Mouse (Mus musculus): ENCODE data around the gene Ikzf2. TPM values are rescaled to one million over a fixed set of nuclear protein-coding genes. Genes with fewer than 3 reads are reported as not detected.

Ikzf2 gene
- polyA plus RNA-seq, 1 experiment: 12.9 TPM

DNA sequence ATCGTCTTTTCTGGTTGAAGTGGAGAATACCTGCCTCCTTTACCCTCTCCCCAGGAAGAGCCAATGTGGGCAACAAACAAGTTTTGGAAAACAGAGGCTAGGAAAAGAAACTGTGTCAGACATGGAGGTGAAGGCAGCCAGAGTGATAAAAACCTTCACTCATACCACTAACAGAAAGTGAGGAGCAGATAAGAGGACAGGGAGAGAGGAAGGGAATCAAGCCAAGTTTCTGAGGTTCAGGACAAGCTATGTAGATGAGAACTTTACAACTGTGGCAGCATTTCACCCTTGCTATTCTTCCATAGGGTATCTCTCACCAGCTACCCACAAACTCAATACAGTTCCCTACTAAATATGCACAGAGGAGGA lies 141.2 kb downstream of the Ikzf2 start:
- H3K27ac ChIP-seq (ENCODE audit: insufficient read depth, low read length): no peak overlapping the region

GRCm38 (mm10) chr1:69545217-69545884 lies 141.7 kb downstream of the Ikzf2 start:
- H3K27ac ChIP-seq (ENCODE audit: insufficient read depth, low read length): no peak overlapping the region
- H3K9ac ChIP-seq (ENCODE audit: low read depth, poor library complexity, severe bottlenecking): no peak overlapping the region
- no peaks in the 10 kb centered on the region for H3K4me1 ChIP-seq (ENCODE audit: control insufficient read depth, insufficient read depth, low read length)
- no peaks in the 10 kb centered on the region for H3K36me3 ChIP-seq (ENCODE audit: control insufficient read depth, insufficient read depth, low read length, poor library complexity, severe bottlenecking)
- no peaks in the 10 kb centered on the region for H3K9me3 ChIP-seq (replicated peaks; ENCODE audit: control insufficient read depth, insufficient read depth, low read length, poor library complexity, severe bottlenecking)
- no peaks in the 10 kb centered on the region for H3K27me3 ChIP-seq (ENCODE audit: control insufficient read depth, insufficient read depth, low read length, poor library complexity, severe bottlenecking)
- TF ChIP-seq EP300 (IDR thresholded peaks at IDR 0.05; ENCODE audit: insufficient read depth, low read depth, low read length): no peak
- TF ChIP-seq POLR2A (IDR thresholded peaks at IDR 0.05; ENCODE audit: insufficient read depth, low read length): no peak
- no peak for TF ChIP-seq CTCF (IDR thresholded peaks at IDR 0.05; ENCODE audit: low read depth, low read length)
- no peak overlapping the region for H3K4me3 ChIP-seq (ENCODE audit: low read depth, low read length)

More for the DNA sequence above, 141.2 kb downstream of the Ikzf2 start:
- Histone ChIP-seq H3K4me3 (ENCODE audit: low read depth, low read length) (no peak overlapping the region), H3K9ac (ENCODE audit: low read depth, poor library complexity, severe bottlenecking) (no peak overlapping the region), H3K9me3 (replicated peaks; ENCODE audit: control insufficient read depth, insufficient read depth, low read length, poor library complexity, severe bottlenecking) (no peaks in the 10 kb centered on the region), H3K4me1 (ENCODE audit: control insufficient read depth, insufficient read depth, low read length) (no peaks in the 10 kb centered on the region), H3K36me3 (ENCODE audit: control insufficient read depth, insufficient read depth, low read length, poor library complexity, severe bottlenecking) (no peaks in the 10 kb centered on the region), H3K27me3 (ENCODE audit: control insufficient read depth, insufficient read depth, low read length, poor library complexity, severe bottlenecking) (no peaks in the 10 kb centered on the region)
- TF ChIP-seq EP300 (IDR thresholded peaks at IDR 0.05; ENCODE audit: insufficient read depth, low read depth, low read length): no peak
- no peak for TF ChIP-seq POLR2A (IDR thresholded peaks at IDR 0.05; ENCODE audit: insufficient read depth, low read length)
- no peak for TF ChIP-seq CTCF (IDR thresholded peaks at IDR 0.05; ENCODE audit: low read depth, low read length)

DNA sequence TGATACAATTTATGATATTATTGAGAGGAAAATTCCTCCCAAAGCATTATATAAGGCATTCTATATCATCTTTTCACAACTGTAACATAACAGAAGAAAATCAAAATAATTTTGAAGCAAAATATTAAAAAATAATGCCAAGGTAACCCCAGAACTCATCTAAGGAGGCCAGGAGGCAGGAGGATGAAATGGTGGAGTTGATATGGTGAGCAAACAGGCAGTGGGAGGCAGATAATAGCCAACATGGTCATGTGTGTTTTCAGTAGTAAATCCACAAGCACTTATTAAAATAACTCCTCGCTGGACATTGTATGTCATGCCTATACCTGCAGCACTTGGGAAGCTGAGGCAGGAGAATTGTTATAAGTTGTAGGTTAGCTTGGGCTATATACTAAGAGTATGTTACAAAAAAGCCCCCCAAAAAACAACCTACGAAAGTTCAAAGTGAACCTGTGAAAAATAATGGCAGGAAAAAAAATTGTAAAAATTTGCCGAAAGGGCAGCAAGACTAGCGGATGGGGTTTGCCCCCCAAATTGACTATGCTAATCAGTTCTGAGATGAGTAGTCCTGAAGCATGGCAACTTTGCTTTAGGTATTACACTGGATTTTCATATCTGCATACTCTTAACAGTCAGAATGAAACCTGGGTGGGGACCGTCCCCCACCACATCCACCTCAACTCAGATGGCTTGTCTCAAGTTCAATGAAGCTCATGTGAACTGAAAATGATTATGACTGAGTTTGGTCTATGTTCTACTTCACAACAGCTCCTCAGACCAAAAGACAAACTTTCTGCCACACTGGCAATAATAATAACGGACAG lies 143.1 kb downstream of the Ikzf2 start:
- Histone ChIP-seq H3K4me3 (ENCODE audit: low read depth, low read length) (no peak overlapping the region), H3K36me3 (ENCODE audit: control insufficient read depth, insufficient read depth, low read length, poor library complexity, severe bottlenecking) (no peaks in the 10 kb centered on the region), H3K27me3 (ENCODE audit: control insufficient read depth, insufficient read depth, low read length, poor library complexity, severe bottlenecking) (no peaks in the 10 kb centered on the region), H3K9me3 (replicated peaks; ENCODE audit: control insufficient read depth, insufficient read depth, low read length, poor library complexity, severe bottlenecking) (no peaks in the 10 kb centered on the region), H3K4me1 (ENCODE audit: control insufficient read depth, insufficient read depth, low read length) (no peaks in the 10 kb centered on the region), H3K27ac (ENCODE audit: insufficient read depth, low read length) (no peak overlapping the region), H3K9ac (ENCODE audit: low read depth, poor library complexity, severe bottlenecking) (no peak overlapping the region)
- no peak for TF ChIP-seq POLR2A (IDR thresholded peaks at IDR 0.05; ENCODE audit: insufficient read depth, low read length)
- no peak for TF ChIP-seq EP300 (IDR thresholded peaks at IDR 0.05; ENCODE audit: insufficient read depth, low read depth, low read length)
- TF ChIP-seq CTCF (IDR thresholded peaks at IDR 0.05; ENCODE audit: low read depth, low read length): no peak

DNA sequence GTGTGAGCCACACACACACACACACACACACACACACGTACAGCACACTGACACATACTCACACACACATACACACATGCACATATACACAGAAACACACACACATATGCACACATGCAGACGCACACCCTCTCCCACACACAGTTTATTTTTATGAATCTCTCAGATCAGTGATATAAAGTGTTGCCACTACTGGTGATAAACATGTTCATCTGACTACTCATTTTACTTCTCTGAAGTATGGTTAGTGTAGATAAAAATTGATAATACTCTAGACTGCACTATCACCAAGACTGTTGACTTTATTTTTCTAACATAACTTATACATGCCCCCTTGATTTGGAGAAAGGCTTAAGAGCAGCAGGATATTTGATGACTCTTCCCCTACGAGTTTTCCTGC lies 144.5 kb downstream of the Ikzf2 start:
- no peak overlapping the region for H3K9ac ChIP-seq (ENCODE audit: low read depth, poor library complexity, severe bottlenecking)
- no peak overlapping the region for H3K4me3 ChIP-seq (ENCODE audit: low read depth, low read length)
- no peaks in the 10 kb centered on the region for H3K4me1 ChIP-seq (ENCODE audit: control insufficient read depth, insufficient read depth, low read length)
- H3K36me3 ChIP-seq (ENCODE audit: control insufficient read depth, insufficient read depth, low read length, poor library complexity, severe bottlenecking): no peaks in the 10 kb centered on the region
- no peaks in the 10 kb centered on the region for H3K9me3 ChIP-seq (replicated peaks; ENCODE audit: control insufficient read depth, insufficient read depth, low read length, poor library complexity, severe bottlenecking)
- TF ChIP-seq CTCF (IDR thresholded peaks at IDR 0.05; ENCODE audit: low read depth, low read length) (no peak), POLR2A (IDR thresholded peaks at IDR 0.05; ENCODE audit: insufficient read depth, low read length) (no peak), EP300 (IDR thresholded peaks at IDR 0.05; ENCODE audit: insufficient read depth, low read depth, low read length) (no peak)
- H3K27ac ChIP-seq (ENCODE audit: insufficient read depth, low read length): no peak overlapping the region
- no peaks in the 10 kb centered on the region for H3K27me3 ChIP-seq (ENCODE audit: control insufficient read depth, insufficient read depth, low read length, poor library complexity, severe bottlenecking)

DNA sequence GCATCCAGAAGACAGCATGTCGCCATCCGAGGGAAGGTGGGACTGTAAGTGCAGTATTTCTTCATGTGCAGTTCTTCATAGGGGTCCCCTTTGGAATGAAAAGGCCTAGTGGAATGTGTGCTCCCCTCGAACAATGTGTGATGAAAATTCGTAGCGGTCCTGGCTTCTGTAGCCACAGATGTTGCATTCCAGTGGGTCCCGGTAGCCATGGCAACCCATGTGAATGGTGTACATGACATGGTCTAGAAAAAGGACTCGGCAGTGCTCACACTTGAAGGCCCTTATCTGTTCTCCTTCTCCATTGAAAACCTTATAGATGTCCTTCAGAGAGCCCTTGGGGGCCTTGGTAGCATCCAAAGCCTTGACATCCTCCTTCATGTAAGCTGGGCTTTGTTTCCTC lies 148.4 kb downstream of the Ikzf2 start:
- H3K4me1 ChIP-seq (ENCODE audit: control insufficient read depth, insufficient read depth, low read length): no peaks in the 10 kb centered on the region
- no peak for TF ChIP-seq CTCF (IDR thresholded peaks at IDR 0.05; ENCODE audit: low read depth, low read length)
- TF ChIP-seq EP300 (IDR thresholded peaks at IDR 0.05; ENCODE audit: insufficient read depth, low read depth, low read length): no peak
- no peak for TF ChIP-seq POLR2A (IDR thresholded peaks at IDR 0.05; ENCODE audit: insufficient read depth, low read length)
- H3K9me3 ChIP-seq (replicated peaks; ENCODE audit: control insufficient read depth, insufficient read depth, low read length, poor library complexity, severe bottlenecking): no peaks in the 10 kb centered on the region
- no peak overlapping the region for H3K27ac ChIP-seq (ENCODE audit: insufficient read depth, low read length)
- no peaks in the 10 kb centered on the region for H3K36me3 ChIP-seq (ENCODE audit: control insufficient read depth, insufficient read depth, low read length, poor library complexity, severe bottlenecking)
- H3K27me3 ChIP-seq (ENCODE audit: control insufficient read depth, insufficient read depth, low read length, poor library complexity, severe bottlenecking): no peaks in the 10 kb centered on the region
- no peak overlapping the region for H3K4me3 ChIP-seq (ENCODE audit: low read depth, low read length)
- H3K9ac ChIP-seq (ENCODE audit: low read depth, poor library complexity, severe bottlenecking): no peak overlapping the region

DNA sequence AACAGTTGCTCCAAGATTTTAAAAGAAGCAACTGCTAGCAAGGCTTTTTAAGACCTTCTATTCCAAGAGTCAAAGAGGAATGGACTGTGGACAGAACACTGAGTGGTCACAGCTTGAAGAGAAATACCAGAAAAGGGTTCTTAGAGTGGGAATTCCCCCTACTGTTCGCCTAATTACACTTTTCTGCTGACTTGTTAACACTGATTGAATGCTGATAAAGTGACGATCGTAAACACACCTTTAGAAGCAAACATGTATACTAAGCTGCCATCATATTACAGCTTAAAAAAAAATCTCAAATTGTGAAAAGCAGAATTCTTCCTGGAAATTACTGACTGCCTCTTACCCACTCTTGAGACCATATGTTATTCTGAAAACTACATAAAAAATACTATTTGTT lies 149.4 kb downstream of the Ikzf2 start:
- no peak for TF ChIP-seq EP300 (IDR thresholded peaks at IDR 0.05; ENCODE audit: insufficient read depth, low read depth, low read length)
- no peak for TF ChIP-seq POLR2A (IDR thresholded peaks at IDR 0.05; ENCODE audit: insufficient read depth, low read length)
- TF ChIP-seq CTCF (IDR thresholded peaks at IDR 0.05; ENCODE audit: low read depth, low read length): no peak
- Histone ChIP-seq H3K9me3 (replicated peaks; ENCODE audit: control insufficient read depth, insufficient read depth, low read length, poor library complexity, severe bottlenecking) (no peaks in the 10 kb centered on the region), H3K27me3 (ENCODE audit: control insufficient read depth, insufficient read depth, low read length, poor library complexity, severe bottlenecking) (no peaks in the 10 kb centered on the region), H3K4me3 (ENCODE audit: low read depth, low read length) (no peak overlapping the region), H3K9ac (ENCODE audit: low read depth, poor library complexity, severe bottlenecking) (no peak overlapping the region), H3K27ac (ENCODE audit: insufficient read depth, low read length) (no peak overlapping the region), H3K4me1 (ENCODE audit: control insufficient read depth, insufficient read depth, low read length) (no peaks in the 10 kb centered on the region), H3K36me3 (ENCODE audit: control insufficient read depth, insufficient read depth, low read length, poor library complexity, severe bottlenecking) (no peaks in the 10 kb centered on the region)

Measured in ES-Bruce4 (cell line).